Mouse (Mus musculus): Measurements from ENCODE around the gene Apoc1. TPM values are rescaled to one million over a fixed set of nuclear protein-coding genes. Genes with fewer than 3 reads are reported as not detected.

Apoc1 gene
- polyA plus RNA-seq, 1 experiment = not detected

DNA sequence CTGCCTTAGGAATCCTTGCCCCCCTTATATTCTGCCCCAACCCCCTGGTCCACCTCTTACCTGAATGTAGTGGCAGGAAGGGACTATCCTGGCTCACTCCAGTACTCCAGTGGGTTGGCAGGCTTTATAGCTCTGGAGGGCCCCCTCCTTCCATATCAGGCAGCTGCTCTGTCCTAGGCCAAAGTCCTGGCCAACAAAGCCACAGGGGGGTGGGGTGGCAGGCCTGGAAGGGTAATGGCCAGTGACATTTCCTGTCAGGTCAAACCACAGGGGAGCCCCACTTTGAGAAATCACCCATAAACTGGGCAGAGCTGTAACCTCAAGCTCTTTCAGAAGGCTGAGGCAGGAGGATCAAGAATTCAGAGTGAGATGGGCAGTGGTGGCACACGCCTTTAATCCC is 15.8 kb downstream of the Apoc1 start:
- Histone ChIP-seq H3K27ac (ENCODE audit: insufficient read depth, low read depth, low read length) (peak overlapping the region; percentile 82), H3K36me3 (ENCODE audit: control insufficient read depth, insufficient read depth, low read length) (no peaks in the 10 kb centered on the region), H3K4me1 (ENCODE audit: control insufficient read depth, insufficient read depth, insufficient read length, low read length) (peaks cover 37% of the 10 kb centered on the region), H3K27me3 (ENCODE audit: control insufficient read depth, insufficient read depth, low read length) (no peaks in the 10 kb centered on the region), H3K4me3 (ENCODE audit: low read depth, low read length) (peak overlapping the region; percentile 52)
- 66% methylated on average over 1 of the region's 1 CpGs for WGBS
- TF ChIP-seq CTCF (IDR thresholded peaks at IDR 0.05; ENCODE audit: extremely low read depth, insufficient read length, insufficient replicate concordance, low read depth, low read length) = no peak
- no peak for TF ChIP-seq POLR2A (IDR thresholded peaks at IDR 0.05; ENCODE audit: low read depth, low read length)

DNA sequence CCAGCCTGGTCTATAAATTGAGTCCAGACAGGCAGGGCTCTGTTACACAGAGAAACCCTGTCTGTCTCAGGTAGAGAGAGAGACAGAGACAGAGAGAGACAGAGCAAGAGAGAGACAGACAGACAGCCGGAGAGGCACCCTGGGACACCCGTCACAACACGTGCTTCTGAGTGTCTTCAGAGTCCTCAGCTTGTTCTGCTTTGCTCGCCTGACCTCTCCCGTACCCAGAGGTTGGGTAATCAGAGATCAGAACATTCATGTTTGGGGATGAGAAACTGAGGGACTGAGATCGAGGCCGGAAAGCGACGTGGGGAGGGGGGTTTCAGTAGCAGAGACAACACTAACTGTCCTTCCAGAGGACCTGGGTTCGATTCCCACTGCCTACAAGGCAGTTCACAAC is 16.6 kb downstream of the Apoc1 start:
- Histone ChIP-seq H3K4me1 (ENCODE audit: control insufficient read depth, insufficient read depth, insufficient read length, low read length) (peaks cover 31% of the 10 kb centered on the region), H3K27me3 (ENCODE audit: control insufficient read depth, insufficient read depth, low read length) (no peaks in the 10 kb centered on the region), H3K4me3 (ENCODE audit: low read depth, low read length) (peak overlapping the region; percentile 51), H3K36me3 (ENCODE audit: control insufficient read depth, insufficient read depth, low read length) (no peaks in the 10 kb centered on the region), H3K27ac (ENCODE audit: insufficient read depth, low read depth, low read length) (peak overlapping the region; percentile 82)
- TF ChIP-seq POLR2A (IDR thresholded peaks at IDR 0.05; ENCODE audit: low read depth, low read length) (no peak), CTCF (IDR thresholded peaks at IDR 0.05; ENCODE audit: extremely low read depth, insufficient read length, insufficient replicate concordance, low read depth, low read length) (no peak)
- 78% methylated on average over 10 of the region's 10 CpGs for WGBS

DNA sequence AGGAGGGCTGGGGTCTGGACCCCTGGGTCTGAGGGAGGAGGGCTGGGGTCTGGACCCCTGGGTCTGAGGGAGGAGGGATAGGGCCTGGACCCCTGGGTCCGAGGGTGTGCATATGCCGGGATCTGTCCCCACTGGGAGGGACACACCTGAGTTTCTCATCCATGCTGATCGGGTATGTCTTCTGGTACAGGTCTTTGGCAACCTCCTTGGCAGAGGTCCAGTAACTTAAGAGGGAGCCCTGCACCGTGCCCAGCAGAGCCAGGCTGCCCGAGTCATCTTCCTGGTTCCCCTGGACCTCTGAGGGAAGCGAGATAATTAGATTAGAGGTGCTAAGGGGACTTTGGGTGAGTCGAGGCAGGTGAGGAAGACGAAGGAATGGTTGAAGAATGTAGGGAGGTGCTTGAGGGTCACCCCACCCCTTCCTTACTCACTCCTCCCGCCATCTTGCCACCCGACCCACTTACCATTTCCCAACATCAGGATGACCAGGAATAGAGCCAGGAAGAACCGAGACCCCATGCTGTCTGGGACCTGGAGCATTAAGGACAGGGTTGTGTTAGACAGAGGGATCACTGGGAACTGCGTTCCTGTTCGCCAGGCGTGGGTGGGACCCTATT is 19.3 kb downstream of the Apoc1 start:
- peaks cover 23% of the 10 kb centered on the region for H3K4me1 ChIP-seq (ENCODE audit: control insufficient read depth, insufficient read depth, insufficient read length, low read length)
- H3K27ac ChIP-seq (ENCODE audit: insufficient read depth, low read depth, low read length) = no peak overlapping the region
- no peaks in the 10 kb centered on the region for H3K36me3 ChIP-seq (ENCODE audit: control insufficient read depth, insufficient read depth, low read length)
- WGBS = 44% methylated on average over 14 of the region's 14 CpGs
- H3K4me3 ChIP-seq (ENCODE audit: low read depth, low read length) = no peak overlapping the region
- no peaks in the 10 kb centered on the region for H3K27me3 ChIP-seq (ENCODE audit: control insufficient read depth, insufficient read depth, low read length)
- TF ChIP-seq CTCF (IDR thresholded peaks at IDR 0.05; ENCODE audit: extremely low read depth, insufficient read length, insufficient replicate concordance, low read depth, low read length) (no peak), POLR2A (IDR thresholded peaks at IDR 0.05; ENCODE audit: low read depth, low read length) (no peak)

DNA sequence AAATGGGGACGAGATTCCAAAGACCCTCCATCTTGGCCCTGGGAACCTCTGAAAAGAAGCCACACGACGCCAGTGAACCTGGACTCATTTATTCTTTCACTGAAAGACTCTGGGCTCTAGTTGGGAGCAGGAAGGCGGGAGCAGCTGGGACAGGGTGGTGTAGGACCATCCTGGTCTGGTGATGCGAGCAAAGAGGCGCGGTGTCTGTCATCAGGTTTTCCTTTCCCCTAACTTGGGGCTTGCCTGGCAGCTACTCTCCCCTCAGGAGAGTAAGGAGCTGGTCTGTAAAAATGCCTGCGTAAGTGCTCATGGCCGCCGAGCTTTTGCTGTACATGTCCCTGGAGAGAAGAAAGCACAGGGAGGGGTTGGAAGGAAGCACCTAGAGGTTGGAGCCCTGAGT is 20.9 kb downstream of the Apoc1 start:
- no peaks in the 10 kb centered on the region for H3K27me3 ChIP-seq (ENCODE audit: control insufficient read depth, insufficient read depth, low read length)
- no peak overlapping the region for H3K27ac ChIP-seq (ENCODE audit: insufficient read depth, low read depth, low read length)
- H3K4me1 ChIP-seq (ENCODE audit: control insufficient read depth, insufficient read depth, insufficient read length, low read length) = peaks cover 11% of the 10 kb centered on the region
- no peaks in the 10 kb centered on the region for H3K36me3 ChIP-seq (ENCODE audit: control insufficient read depth, insufficient read depth, low read length)
- no peak for TF ChIP-seq POLR2A (IDR thresholded peaks at IDR 0.05; ENCODE audit: low read depth, low read length)
- no peak for TF ChIP-seq CTCF (IDR thresholded peaks at IDR 0.05; ENCODE audit: extremely low read depth, insufficient read length, insufficient replicate concordance, low read depth, low read length)
- H3K4me3 ChIP-seq (ENCODE audit: low read depth, low read length) = no peak overlapping the region
- 87% methylated on average over 10 of the region's 10 CpGs for WGBS

DNA sequence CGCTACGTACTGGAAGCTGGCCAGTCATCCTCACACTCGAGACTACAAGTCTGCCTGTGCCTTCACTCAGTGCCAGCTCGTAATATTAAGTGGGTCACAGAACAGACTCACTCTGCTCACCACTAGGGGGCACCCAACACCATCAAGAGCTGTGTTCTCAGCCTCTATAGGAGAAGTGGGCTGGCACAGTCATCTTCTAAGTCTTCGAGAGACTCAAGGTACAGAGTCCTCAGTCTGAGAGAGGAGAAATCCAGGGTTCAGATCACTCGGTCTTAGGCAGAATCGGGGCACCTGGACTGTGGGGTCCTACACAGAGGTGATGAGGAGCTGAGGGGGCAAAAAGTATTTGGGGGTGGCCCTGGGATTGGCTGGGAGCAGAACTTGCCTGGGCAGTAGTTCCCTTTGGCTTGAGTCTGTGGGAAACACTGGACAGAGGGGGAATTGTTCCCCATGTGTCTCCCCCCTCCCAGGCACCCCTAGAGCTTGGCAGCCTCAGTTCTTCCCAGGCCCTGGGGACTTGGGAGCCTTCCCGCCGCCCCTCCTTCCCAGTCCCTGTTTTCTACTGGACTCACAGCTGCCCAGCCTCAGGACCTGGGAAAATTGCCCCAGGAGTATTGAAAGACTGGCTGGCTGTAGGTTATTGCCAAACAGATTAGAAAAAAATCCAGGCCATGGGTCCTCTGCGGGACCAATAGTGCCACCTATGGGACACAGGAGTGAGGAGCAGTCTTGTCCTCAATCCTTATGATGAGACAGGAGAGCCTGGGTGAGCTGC is 23.3 kb downstream of the Apoc1 start:
- 7% methylated on average over 10 of the region's 10 CpGs for WGBS
- peaks cover 4% of the 10 kb centered on the region; the same call in 1 of the 2 replicates for H3K4me1 ChIP-seq (ENCODE audit: control insufficient read depth, insufficient read depth, insufficient read length, low read length)
- TF ChIP-seq POLR2A (IDR thresholded peaks at IDR 0.05; ENCODE audit: low read depth, low read length) = no peak
- peak; percentile 88; the same call in 1 of the 2 replicates for TF ChIP-seq CTCF (IDR thresholded peaks at IDR 0.05; ENCODE audit: extremely low read depth, insufficient read length, insufficient replicate concordance, low read depth, low read length)
- no peaks in the 10 kb centered on the region for H3K36me3 ChIP-seq (ENCODE audit: control insufficient read depth, insufficient read depth, low read length)
- H3K27ac ChIP-seq (ENCODE audit: insufficient read depth, low read depth, low read length) = peak overlapping the region; percentile 71
- no peaks in the 10 kb centered on the region for H3K27me3 ChIP-seq (ENCODE audit: control insufficient read depth, insufficient read depth, low read length)
- H3K4me3 ChIP-seq (ENCODE audit: low read depth, low read length) = peak overlapping the region; percentile 27

DNA sequence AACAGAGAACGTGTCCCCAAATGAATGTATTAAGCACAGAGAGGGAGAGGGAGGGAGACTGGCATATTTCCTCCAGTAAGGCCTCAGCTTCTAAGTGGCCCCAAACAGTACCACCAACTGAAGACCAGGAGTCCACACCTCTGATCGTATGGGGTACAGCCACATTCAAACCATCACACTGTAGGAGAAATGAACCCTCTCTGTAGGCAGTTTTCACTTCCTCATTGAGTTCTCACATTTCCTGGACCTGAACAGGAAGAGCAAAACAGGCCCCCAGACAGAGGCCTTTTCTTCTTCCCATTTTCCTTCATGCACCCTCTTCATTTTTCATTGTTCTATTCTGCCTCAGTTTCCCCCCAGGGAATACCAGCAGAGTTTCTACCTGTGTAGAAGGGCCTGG is 25.0 kb downstream of the Apoc1 start:
- H3K27ac ChIP-seq (ENCODE audit: insufficient read depth, low read depth, low read length) = 0 out of 2 replicates have a peak overlapping the region, but pooled peaks have one; percentile 5
- H3K4me1 ChIP-seq (ENCODE audit: control insufficient read depth, insufficient read depth, insufficient read length, low read length) = peaks cover 10% of the 10 kb centered on the region; the same call in 1 of the 2 replicates
- WGBS = 81% methylated on average over 2 of the region's 2 CpGs
- no peaks in the 10 kb centered on the region for H3K36me3 ChIP-seq (ENCODE audit: control insufficient read depth, insufficient read depth, low read length)
- TF ChIP-seq POLR2A (IDR thresholded peaks at IDR 0.05; ENCODE audit: low read depth, low read length) = no peak
- TF ChIP-seq CTCF (IDR thresholded peaks at IDR 0.05; ENCODE audit: extremely low read depth, insufficient read length, insufficient replicate concordance, low read depth, low read length) = no peak
- H3K4me3 ChIP-seq (ENCODE audit: low read depth, low read length) = no peak overlapping the region
- no peaks in the 10 kb centered on the region for H3K27me3 ChIP-seq (ENCODE audit: control insufficient read depth, insufficient read depth, low read length)

DNA sequence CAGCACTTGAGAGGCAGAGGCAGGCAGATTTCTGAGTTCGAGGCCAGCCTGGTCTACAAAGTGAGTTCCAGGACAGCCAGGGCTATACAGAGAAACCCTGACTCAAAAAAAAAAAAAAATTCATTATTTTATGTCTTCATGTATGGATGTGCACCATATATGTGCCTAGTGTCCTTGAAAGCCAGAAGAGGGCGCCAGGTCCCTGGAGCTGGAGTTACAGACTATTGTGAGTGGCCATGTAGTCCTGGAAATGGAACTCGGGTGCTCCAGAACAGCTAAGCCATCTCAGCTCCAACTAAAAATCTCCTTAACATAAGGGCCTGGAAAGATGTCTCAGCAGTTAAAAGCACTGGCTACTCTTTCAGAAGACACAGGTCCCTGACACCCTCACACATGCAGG is 25.7 kb downstream of the Apoc1 start:
- no peak overlapping the region for H3K4me3 ChIP-seq (ENCODE audit: low read depth, low read length)
- WGBS = 81% methylated on average over 3 of the region's 3 CpGs
- no peak overlapping the region for H3K27ac ChIP-seq (ENCODE audit: insufficient read depth, low read depth, low read length)
- no peaks in the 10 kb centered on the region for H3K27me3 ChIP-seq (ENCODE audit: control insufficient read depth, insufficient read depth, low read length)
- H3K4me1 ChIP-seq (ENCODE audit: control insufficient read depth, insufficient read depth, insufficient read length, low read length) = peaks cover 10% of the 10 kb centered on the region; the same call in 1 of the 2 replicates
- TF ChIP-seq CTCF (IDR thresholded peaks at IDR 0.05; ENCODE audit: extremely low read depth, insufficient read length, insufficient replicate concordance, low read depth, low read length) (peak; percentile 23; the same call in 1 of the 2 replicates), POLR2A (IDR thresholded peaks at IDR 0.05; ENCODE audit: low read depth, low read length) (no peak)
- H3K36me3 ChIP-seq (ENCODE audit: control insufficient read depth, insufficient read depth, low read length) = peaks cover 1% of the 10 kb centered on the region

All from small intestine, adult 2 months (tissue).